Mouse (Mus musculus) lung, adult 18-20 months (tissue): Measurements from ENCODE around the gene Hnrnpd.

ENCODE experiments used
- DNase-seq, 2 experiments: peaks; one replicate each; pipeline ENCODE4 v3.0.0; 2022; ENCODE audit warnings: mixed read lengths in 2 of 2

Gene Hnrnpd

GRCm38 (mm10) chr5:99959236-99959936 lies 19.4 kb downstream of the Hnrnpd start:
- no peak for DNase-seq

DNA sequence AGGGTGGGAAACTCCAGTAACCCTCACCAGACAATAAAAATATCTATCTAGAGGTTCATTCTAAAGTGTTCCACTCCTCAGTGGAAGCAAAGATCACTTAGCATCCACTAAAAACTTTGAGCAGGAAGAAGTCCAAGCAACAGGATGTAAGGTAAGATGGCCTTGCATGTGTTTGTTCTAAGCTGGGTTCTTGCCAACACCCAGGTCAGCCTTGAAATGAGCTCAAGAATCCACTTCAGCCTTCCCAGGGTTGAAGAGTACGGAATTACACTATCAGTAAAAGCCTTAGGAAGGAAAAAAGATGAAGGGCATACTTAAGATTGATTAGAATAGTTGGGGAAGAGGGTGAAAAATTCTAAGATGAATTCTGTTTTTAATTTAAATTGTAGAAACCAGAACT lies 20.1 kb downstream of the Hnrnpd start:
- DNase-seq, result peak; percentile 39 to 50

DNA sequence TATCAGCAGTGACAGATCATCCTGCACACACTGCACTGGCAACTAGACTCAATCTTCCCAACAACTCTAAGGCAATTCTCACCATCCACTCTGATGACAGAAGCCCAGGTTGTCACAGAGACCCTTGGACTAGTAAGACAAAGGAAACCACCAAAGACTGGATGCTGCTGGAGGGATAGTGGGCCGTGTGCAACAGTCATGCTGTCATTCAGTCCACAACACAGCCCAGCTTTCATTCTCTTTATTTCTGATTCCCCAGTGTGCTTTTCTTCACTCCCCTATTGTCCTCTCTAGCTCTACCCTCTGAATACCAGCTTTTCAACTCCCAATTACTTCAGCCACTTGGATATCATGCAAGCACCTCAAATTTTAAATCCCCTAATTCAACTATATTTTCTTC lies 24.9 kb downstream of the Hnrnpd start:
- no peak for DNase-seq

DNA sequence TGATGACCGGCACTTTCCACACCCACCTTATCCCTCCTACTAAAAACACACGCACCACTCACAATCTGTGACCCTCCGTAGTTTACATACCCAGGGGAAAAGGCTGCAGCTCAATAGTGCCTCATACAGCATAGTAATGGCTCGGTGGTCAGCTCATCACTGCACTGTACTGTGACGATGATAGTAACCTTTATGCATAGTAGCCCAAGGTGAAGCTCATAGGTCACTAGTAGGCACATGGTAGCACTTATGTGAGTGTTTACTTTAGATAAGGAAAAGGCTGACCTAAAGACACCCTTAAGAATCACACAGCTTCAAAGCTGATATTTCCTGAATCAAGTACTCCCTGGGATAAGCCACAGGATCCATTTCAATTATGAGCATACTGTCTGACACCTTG lies 26.2 kb downstream of the Hnrnpd start:
- no peak for DNase-seq

GRCm38 (mm10) chr5:99941776-99942502 lies 36.8 kb downstream of the Hnrnpd start:
- DNase-seq, result no peak

- DNase-seq, result no peak
Measured at GRCm38 (mm10) chr5:99941273-99941672, 37.5 kb downstream of the Hnrnpd start.

GRCm38 (mm10) chr5:99939440-99939839 lies 39.3 kb downstream of the Hnrnpd start:
- DNase-seq, result no peak

DNA sequence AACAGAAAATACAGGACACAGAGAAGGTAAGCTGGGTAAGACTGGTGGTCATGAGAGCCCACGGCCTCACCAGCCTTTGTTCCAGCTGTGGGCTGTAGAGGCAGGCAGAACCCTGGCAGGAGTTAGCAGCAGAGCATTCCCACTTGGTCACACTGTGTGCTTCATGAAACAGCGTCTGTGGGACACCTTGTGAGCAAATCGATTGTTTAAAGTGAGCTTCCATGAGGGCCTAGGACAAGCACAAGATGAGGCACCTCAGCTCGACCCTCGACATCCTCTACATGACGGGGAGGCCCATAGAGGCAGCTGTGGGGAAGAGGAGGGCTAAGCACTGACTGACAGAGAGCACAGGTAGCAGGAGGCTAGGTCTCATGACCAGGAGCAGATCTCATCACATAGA lies 46.8 kb downstream of the Hnrnpd start:
- DNase-seq, result no peak

GRCm38 (mm10) chr5:99927951-99928350 lies 50.8 kb downstream of the Hnrnpd start:
- DNase-seq, result peak; percentile 55 to 62

DNA sequence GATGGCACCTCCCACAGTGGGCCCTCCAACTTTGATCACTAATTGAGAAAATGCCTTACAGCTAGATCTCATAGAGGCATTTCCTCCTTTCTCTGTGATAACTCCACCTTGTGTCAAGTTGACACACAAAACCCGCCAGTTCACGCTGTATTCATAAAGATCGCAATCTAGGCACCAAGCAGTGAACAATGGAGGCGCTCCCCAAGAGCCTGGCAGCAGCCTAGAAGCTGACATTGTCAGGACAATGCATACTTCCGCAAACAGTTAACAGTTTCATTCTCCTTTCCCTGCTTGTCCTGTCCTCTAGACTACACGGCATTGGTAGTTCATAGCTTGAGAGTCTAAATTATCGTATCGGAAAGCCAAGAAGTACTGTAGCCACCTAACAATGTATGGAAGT lies 56.7 kb downstream of the Hnrnpd start:
- no peak for DNase-seq

DNA sequence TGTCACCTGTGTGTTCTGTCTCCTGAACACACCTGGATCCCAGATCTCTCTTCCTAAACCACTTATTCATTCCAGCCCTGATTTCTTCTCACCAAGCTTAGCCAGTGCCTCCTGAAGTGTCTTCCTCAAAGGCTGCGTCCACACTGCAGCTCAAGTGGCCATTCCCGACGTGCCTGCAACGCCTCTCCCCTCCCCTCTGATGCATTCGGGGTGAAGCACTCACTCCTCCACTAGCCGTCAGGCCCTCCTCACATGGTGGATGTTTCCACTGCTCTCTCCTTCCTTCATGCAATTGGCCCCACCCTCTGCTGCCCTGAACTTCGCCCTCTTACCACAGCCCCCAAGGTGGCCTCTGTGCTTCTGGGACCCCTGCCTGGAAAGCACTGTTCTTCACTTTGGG lies 63.2 kb downstream of the Hnrnpd start:
- peak; percentile 12 to 24 for DNase-seq

- peak; percentile 97 to 98 for DNase-seq
Measured at GRCm38 (mm10) chr5:99906181-99906956, 72.4 kb downstream of the Hnrnpd start, which contains the start of gene Vamp9. Vamp9 (plus strand) TSS chr5:99906254.
